Mouse (Mus musculus): ENCODE results near the gene Akap6.

DNA sequence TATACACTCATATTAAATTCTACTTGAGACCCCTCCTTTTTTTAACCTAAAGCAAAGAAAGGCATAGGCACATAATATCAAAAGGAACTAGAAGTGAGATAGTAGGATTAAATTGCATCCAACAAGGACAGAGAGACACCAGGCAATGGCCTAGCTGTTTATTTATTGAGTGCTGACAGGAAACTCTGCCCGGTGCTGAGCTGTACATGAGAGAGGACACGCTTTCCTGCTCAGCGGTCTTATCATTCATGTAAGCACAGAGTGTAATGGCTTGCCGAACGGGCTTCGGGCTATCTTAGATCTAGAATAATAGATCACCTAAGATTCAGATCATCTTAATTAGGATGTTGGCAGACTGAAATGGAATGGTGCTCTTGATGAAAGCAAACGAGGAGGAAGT lies 245.1 kb downstream of the Akap6 start:
- no peak for TF ChIP-seq CTCF (IDR thresholded peaks at IDR 0.05; ENCODE audit: low read depth, low read length)
- no peak for TF ChIP-seq POLR2A (IDR thresholded peaks at IDR 0.05; ENCODE audit: extremely low read depth, insufficient read depth, low read length)

Data from liver, adult 2 months (tissue).